Mouse (Mus musculus) stomach, postnatal 0 days (tissue): ENCODE data around the gene Tfg. TPM values are rescaled to one million over a fixed set of nuclear protein-coding genes. Genes with fewer than 3 reads are reported as not detected.

ENCODE experiments used
- ATAC-seq: fragments of 200-750 bp; cut with Nextera tagmentation; 2 replicates; pipeline ENCODE4 v1.8.0; 2017; ENCODE audit not compliant: low FRiP score, low TSS enrichment
- DNase-seq: peaks from one replicate; pipeline ENCODE4 v3.0.0-alpha.2; 2016; ENCODE audit warnings: low spot score
- H3K27ac ChIP-seq: fragments of 300-500 bp; sonication (generic); replicated peaks from 2 replicates; pipeline ENCODE4 v1.5.1; 2014; ENCODE audit warnings: mild to moderate bottlenecking, control low read depth
- H3K27me3 ChIP-seq: fragments of 300-500 bp; sonication (generic); 2 replicates; pipeline ENCODE4 v1.6.1; 2014; ENCODE audit warnings: low read length; ENCODE audit not compliant: control insufficient read depth, insufficient read depth
- H3K36me3 ChIP-seq: fragments of 300-500 bp; sonication (generic); 2 replicates; pipeline ENCODE4 v1.6.1; 2014; ENCODE audit warnings: low read length, mixed read lengths; ENCODE audit not compliant: control insufficient read depth, insufficient read depth
- H3K4me1 ChIP-seq: fragments of 300-500 bp; sonication (generic); replicated peaks from 2 replicates; pipeline ENCODE4 v1.6.1; 2014; ENCODE audit warnings: antibody characterized with exemption; ENCODE audit not compliant: control insufficient read depth, insufficient read depth
- H3K4me2 ChIP-seq: fragments of 300-500 bp; sonication (generic); replicated peaks from 2 replicates; pipeline ENCODE4 v1.6.1; 2014; ENCODE audit warnings: low read depth, mild to moderate bottlenecking, control low read depth, moderate library complexity
- H3K4me3 ChIP-seq: fragments of 300-500 bp; sonication (generic); 2 replicates; pipeline ENCODE4 v1.5.1; 2014; ENCODE audit warnings: low read depth, low read length, control low read depth
- H3K9ac ChIP-seq: fragments of 300-500 bp; sonication (generic); 2 replicates; pipeline ENCODE4 v1.6.1; 2014; ENCODE audit warnings: mild to moderate bottlenecking, low read length, control low read depth, mixed read lengths
- H3K9me3 ChIP-seq: fragments of 300-500 bp; sonication (generic); 2 replicates; pipeline ENCODE4 v1.6.1; 2016; ENCODE audit warnings: low read length; ENCODE audit not compliant: control insufficient read depth
- CTCF ChIP-seq: IDR thresholded peaks from 2 replicates; pipeline ENCODE4 v1.5.1; 2016; ENCODE audit warnings: antibody characterized with exemption, low read depth, mild to moderate bottlenecking, moderate library complexity
- EP300 ChIP-seq: optimal IDR thresholded peaks from 2 replicates; pipeline ENCODE3; 2016; ENCODE audit warnings: antibody characterized with exemption
- WGBS: fragments of 180-500 bp; shearing (Covaris S2); extraction: QIAGEN DNeasy Blood & Tissue Kit; methylation state at CpG from one replicate; pipeline ENCODE4 v1.1.7; 2014; 5-methylcytosine and 5-hydroxymethylcytosine counted together
- polyA plus RNA-seq: library from polyadenylated mRNA; unstranded; fragments of >200 nt; fragmentation: Nextera tagmentation; extraction: Ambion mirVana; gene quantifications from 2 replicates; pipeline ENCODE4 v1.2.1, GENCODE M21; 2015

Gene Tfg
- polyA plus RNA-seq, 1 experiment from 2014 or later = 115 TPM

DNA sequence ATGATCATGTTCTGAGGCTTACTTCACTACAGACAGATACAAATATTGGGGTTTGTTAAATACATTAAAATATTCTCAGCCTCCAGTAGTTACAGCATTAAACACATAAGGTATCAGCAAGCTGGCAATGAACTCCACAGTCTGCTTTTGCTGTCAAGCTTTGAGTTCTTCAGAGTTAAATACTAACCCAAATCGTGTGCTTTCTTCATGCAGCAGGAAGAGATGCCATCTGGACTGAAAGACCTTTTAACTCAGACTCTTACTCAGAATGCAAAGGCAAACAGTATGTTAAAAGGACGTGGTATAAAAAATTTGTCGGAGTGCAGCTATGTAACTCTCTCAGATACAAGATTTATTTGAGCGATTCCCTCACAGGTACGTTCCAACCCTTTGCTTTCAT lies 30.5 kb downstream of the Tfg start:
- no peak for DNase-seq
- ATAC-seq = no peak
- Histone ChIP-seq H3K4me1 (no peaks in the 10 kb centered on the region), H3K36me3 (peaks cover 14% of the 10 kb centered on the region), H3K4me2 (no peak overlapping the region), H3K9me3 (no peaks in the 10 kb centered on the region), H3K27ac (no peak overlapping the region), H3K9ac (no peak overlapping the region), H3K4me3 (no peak overlapping the region), H3K27me3 (no peaks in the 10 kb centered on the region)
- whole genome bisulfite sequencing = 85% methylated on average over 5 of the region's 5 CpGs
- TF ChIP-seq CTCF (no peak), EP300 (no peak)

- no peaks in the 10 kb centered on the region for H3K9me3 ChIP-seq
- H3K36me3 ChIP-seq = peaks cover 6% of the 10 kb centered on the region; the same call in 1 of the 2 replicates
- TF ChIP-seq CTCF (no peak), EP300 (no peak)
- no peaks in the 10 kb centered on the region for H3K4me1 ChIP-seq
- H3K4me2 ChIP-seq = no peak overlapping the region
- no peak overlapping the region for H3K27ac ChIP-seq
- H3K9ac ChIP-seq = no peak overlapping the region
- DNase-seq = no peak
- no peaks in the 10 kb centered on the region for H3K27me3 ChIP-seq
- ATAC-seq = no peak
- H3K4me3 ChIP-seq = no peak overlapping the region
- WGBS = 67% methylated on average over 8 of the region's 8 CpGs
Observed at GRCm38 (mm10) chr16:56681010-56681645, 36.1 kb downstream of the Tfg start.

DNA sequence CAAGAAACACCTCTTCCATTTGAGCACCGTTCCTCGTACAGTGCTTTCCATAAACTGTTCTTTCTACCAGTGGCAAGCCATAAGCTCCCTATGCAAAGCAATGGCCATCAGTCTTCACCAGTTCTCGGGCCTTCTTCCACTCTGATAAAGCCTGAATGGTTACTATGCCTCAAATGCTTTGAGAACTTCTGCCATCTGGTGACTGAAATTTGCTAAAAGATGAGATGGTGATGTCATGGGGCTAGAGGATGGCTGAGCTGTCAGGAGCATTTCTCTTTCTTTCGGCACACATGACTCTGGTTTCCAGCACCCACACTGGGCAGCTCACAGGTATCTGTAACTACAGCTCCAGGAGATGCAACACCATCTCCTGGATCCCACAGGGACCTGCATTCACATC lies 40.1 kb downstream of the Tfg start:
- H3K36me3 ChIP-seq = no peaks in the 10 kb centered on the region
- no peak overlapping the region for H3K4me3 ChIP-seq
- H3K27ac ChIP-seq = no peak overlapping the region
- H3K4me2 ChIP-seq = no peak overlapping the region
- H3K9ac ChIP-seq = no peak overlapping the region
- no peaks in the 10 kb centered on the region for H3K4me1 ChIP-seq
- 60% methylated on average over 4 of the region's 4 CpGs for WGBS
- TF ChIP-seq EP300 (no peak), CTCF (peak; percentile 70)
- ATAC-seq (no peak), DNase-seq (no peak)
- no peaks in the 10 kb centered on the region for H3K9me3 ChIP-seq
- no peaks in the 10 kb centered on the region for H3K27me3 ChIP-seq

GRCm38 (mm10) chr16:56673420-56673819 lies 43.8 kb downstream of the Tfg start:
- Histone ChIP-seq H3K27me3 (no peaks in the 10 kb centered on the region), H3K4me2 (no peak overlapping the region), H3K9me3 (no peaks in the 10 kb centered on the region), H3K4me1 (no peaks in the 10 kb centered on the region), H3K4me3 (no peak overlapping the region), H3K9ac (no peak overlapping the region), H3K36me3 (no peaks in the 10 kb centered on the region), H3K27ac (no peak overlapping the region)
- DNase-seq (no peak), ATAC-seq (no peak)
- TF ChIP-seq EP300 (no peak), CTCF (no peak)
- 84% methylated on average over 2 of the region's 2 CpGs for WGBS

DNA sequence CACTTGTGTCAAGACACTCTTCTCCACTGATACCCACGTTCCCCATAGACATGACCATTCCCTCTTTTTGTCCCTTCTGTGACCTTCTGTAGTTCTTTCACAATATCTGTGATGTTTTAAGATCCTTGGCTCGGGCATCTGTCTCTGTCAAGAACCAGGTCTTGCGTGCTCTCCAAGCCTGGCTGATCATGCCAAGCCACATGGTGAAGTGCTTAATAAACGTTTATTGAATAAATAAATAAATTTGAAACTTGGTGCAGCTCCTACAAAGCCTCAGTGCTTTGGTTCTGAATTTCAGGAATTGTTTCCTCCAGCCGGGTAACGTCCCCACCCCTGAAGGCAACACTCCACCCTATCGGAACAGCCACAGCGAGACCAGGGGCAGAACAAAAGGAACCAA lies 46.3 kb downstream of the Tfg start:
- TF ChIP-seq EP300 = no peak
- no peak for TF ChIP-seq CTCF
- no peaks in the 10 kb centered on the region for H3K9me3 ChIP-seq
- DNase-seq = no peak
- no peaks in the 10 kb centered on the region for H3K27me3 ChIP-seq
- no peak overlapping the region for H3K4me2 ChIP-seq
- H3K4me1 ChIP-seq = no peaks in the 10 kb centered on the region
- H3K9ac ChIP-seq = no peak overlapping the region
- no peak overlapping the region for H3K27ac ChIP-seq
- 53% methylated on average over 8 of the region's 8 CpGs for WGBS
- no peaks in the 10 kb centered on the region for H3K36me3 ChIP-seq
- H3K4me3 ChIP-seq = no peak overlapping the region
- no peak for ATAC-seq

GRCm38 (mm10) chr16:56669520-56669919 lies 47.7 kb downstream of the Tfg start:
- Histone ChIP-seq H3K9me3 (no peaks in the 10 kb centered on the region), H3K4me2 (no peak overlapping the region), H3K9ac (no peak overlapping the region), H3K27ac (no peak overlapping the region), H3K27me3 (no peaks in the 10 kb centered on the region), H3K4me1 (no peaks in the 10 kb centered on the region), H3K36me3 (no peaks in the 10 kb centered on the region), H3K4me3 (no peak overlapping the region)
- no peak for TF ChIP-seq CTCF
- TF ChIP-seq EP300 = no peak
- DNase-seq (no peak), ATAC-seq (no peak)
- WGBS = 69% methylated on average over 5 of the region's 5 CpGs
